Mouse (Mus musculus) left cerebral cortex, postnatal 4 days (tissue): ENCODE data around the gene Vsig2. TPM values are rescaled to one million over a fixed set of nuclear protein-coding genes. Genes with fewer than 3 reads are reported as not detected.

ENCODE experiments used
- total RNA-seq, 2 experiments: library from RNA; stranded (reverse); gene quantifications; 2 replicates each; pipeline ENCODE4 v1.2.3; 2021

The Vsig2 gene
- total RNA-seq, 2 experiments from 2014 or later, result 3.4 TPM

Other genes with a start within 250 kb of the Vsig2 start
- gene Ccdc15, start 190.8 kb upstream of the Vsig2 start, total RNA-seq, result 1 to 10 TPM; 5.5 to 5.7 TPM
- 10 to 100 TPM; 23.8 to 24.9 TPM for gene Hepacam, start 171.9 kb upstream of the Vsig2 start, total RNA-seq
- 1 to 10 TPM; 6.5 to 7.4 TPM for gene Robo4, start 137.4 kb upstream of the Vsig2 start, total RNA-seq
- gene Robo3, start 106.0 kb upstream of the Vsig2 start, total RNA-seq, result 1 to 10 TPM; 6.1 to 6.6 TPM
- 10 to 100 TPM; 45.4 to 56.0 TPM for gene Msantd2, start 49.9 kb upstream of the Vsig2 start, total RNA-seq
- 10 to 100 TPM; 30.8 to 30.9 TPM for gene Esam, start 11.2 kb upstream of the Vsig2 start, total RNA-seq
- gene Nrgn, start 13.6 kb downstream of the Vsig2 start, total RNA-seq, result 100 to 1,000 TPM; 616 to 622 TPM
- 10 to 100 TPM; 10.5 to 11.1 TPM for gene Siae, start 16.4 kb downstream of the Vsig2 start, total RNA-seq
- 1 to 10 TPM; 1.3 to 1.6 TPM for gene Spa17, start 74.5 kb downstream of the Vsig2 start, total RNA-seq
- gene Tbrg1, start 118.1 kb downstream of the Vsig2 start, total RNA-seq, result 10 to 100 TPM; 57.0 to 60.5 TPM
- gene Panx3, start 130.0 kb downstream of the Vsig2 start, total RNA-seq, result not detected
- gene Olfr160, start 177.0 kb downstream of the Vsig2 start, total RNA-seq, result not detected
- not detected for gene Olfr874, start 205.9 kb downstream of the Vsig2 start, total RNA-seq
- gene Olfr875, start 232.6 kb downstream of the Vsig2 start, total RNA-seq, result not detected